Mouse (Mus musculus) kidney, embryonic 15.5 days (tissue): Measurements from ENCODE around the gene Znrf4. TPM values are rescaled to one million over a fixed set of nuclear protein-coding genes. Genes with fewer than 3 reads are reported as not detected.

Experiments used
- ATAC-seq: fragments of 200-750 bp; cut with Nextera tagmentation; replicated peaks from 2 replicates; pipeline ENCODE4 v1.8.0; 2017; ENCODE audit warnings: moderate TSS enrichment; ENCODE audit not compliant: low FRiP score
- H3K27ac ChIP-seq: fragments of 300-500 bp; sonication (generic); 2 replicates; pipeline ENCODE4 v1.5.1; 2015; ENCODE audit warnings: mild to moderate bottlenecking, inconsistent platforms
- H3K27me3 ChIP-seq: fragments of 300-500 bp; sonication (generic); 2 replicates; pipeline ENCODE4 v1.6.1; 2015; ENCODE audit warnings: inconsistent platforms
- H3K36me3 ChIP-seq: fragments of 300-500 bp; sonication (generic); 2 replicates; pipeline ENCODE4 v1.6.1; 2015; ENCODE audit warnings: inconsistent platforms
- H3K4me1 ChIP-seq: fragments of 300-500 bp; sonication (generic); 2 replicates; pipeline ENCODE4 v1.6.1; 2015; ENCODE audit warnings: inconsistent platforms
- H3K4me2 ChIP-seq: fragments of 300-500 bp; sonication (generic); 2 replicates; pipeline ENCODE4 v1.6.1; 2015; ENCODE audit warnings: moderate library complexity, mild to moderate bottlenecking, inconsistent platforms
- H3K4me3 ChIP-seq: fragments of 300-500 bp; sonication (generic); replicated peaks from 2 replicates; pipeline ENCODE4 v1.5.1; 2015; ENCODE audit warnings: mild to moderate bottlenecking, inconsistent platforms
- H3K9ac ChIP-seq: fragments of 300-500 bp; sonication (generic); 2 replicates; pipeline ENCODE4 v1.6.1; 2015; ENCODE audit warnings: mild to moderate bottlenecking, inconsistent platforms
- H3K9me3 ChIP-seq: fragments of 300-500 bp; sonication (generic); replicated peaks from 2 replicates; pipeline ENCODE4 v1.6.1; 2016; ENCODE audit warnings: inconsistent platforms
- WGBS: fragments of 180-500 bp; shearing (Covaris S2); methylation state at CpG from one replicate; pipeline ENCODE4 v1.1.7; 2015; ENCODE audit warnings: mixed read lengths; 5-methylcytosine and 5-hydroxymethylcytosine counted together
- polyA plus RNA-seq: library from polyadenylated mRNA; unstranded; fragments of >200 nt; fragmentation: Nextera tagmentation; extraction: Ambion mirVana; gene quantifications from 2 replicates; pipeline ENCODE4 v1.2.1, GENCODE M21; 2015

Znrf4 gene
- polyA plus RNA-seq, 1 experiment from 2014 or later = not detected

DNA sequence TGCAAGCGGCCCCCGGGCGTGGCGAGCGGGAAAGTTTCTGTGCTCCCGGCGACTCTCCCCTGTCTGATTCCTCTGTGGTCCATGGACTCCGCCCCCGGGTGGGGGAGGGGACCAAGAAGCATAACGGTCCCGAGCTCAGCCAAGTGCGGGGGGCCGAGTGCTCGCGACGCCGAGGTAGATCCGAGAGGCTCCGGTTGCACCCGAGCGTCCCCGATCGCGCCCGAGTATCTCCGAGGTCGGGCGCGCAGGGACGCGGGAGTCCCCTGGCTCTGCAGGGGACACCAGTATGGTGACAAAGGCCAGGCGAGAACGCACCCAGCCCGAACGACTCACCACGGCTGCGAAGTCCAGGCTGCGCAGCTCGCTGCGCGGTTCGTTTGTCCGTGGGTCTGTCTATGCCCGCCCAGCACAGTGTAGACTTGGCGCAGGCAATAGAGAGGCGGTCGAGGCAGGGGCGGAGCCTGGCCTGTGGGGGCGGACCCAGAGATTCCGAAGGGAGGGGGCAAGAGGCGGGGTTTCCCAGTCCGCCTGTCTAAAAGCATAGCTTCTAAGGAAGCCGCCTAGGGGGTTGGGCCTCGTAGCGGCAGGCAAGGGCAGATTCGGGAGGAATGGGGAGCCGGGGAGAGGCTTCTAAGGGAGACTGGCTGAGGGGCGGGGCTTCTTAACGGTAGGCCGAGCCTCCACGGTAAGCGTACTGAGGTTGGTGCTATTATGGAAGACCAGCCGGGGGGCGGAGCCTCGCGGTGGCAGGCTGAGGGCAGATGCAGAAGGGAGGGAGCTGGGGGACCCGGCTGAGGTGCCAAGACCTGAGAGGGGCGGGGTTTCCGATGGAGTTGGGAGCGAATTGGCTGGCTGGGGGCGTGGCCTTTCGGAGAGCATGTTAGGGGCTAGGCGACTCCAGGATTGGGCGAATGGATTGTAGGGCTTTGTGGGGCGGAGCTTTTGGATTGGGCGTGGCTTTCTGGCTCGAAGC, 50.2 kb downstream of the Znrf4 start:
- peak; percentile 94 for ATAC-seq
- peaks cover 79% of the 10 kb centered on the region for H3K4me1 ChIP-seq
- peak overlapping the region; percentile 93 for H3K4me2 ChIP-seq
- WGBS = under 1% methylated on average over 77 of the region's 77 CpGs
- H3K9me3 ChIP-seq = no peaks in the 10 kb centered on the region
- peak overlapping the region; percentile 66 for H3K4me3 ChIP-seq
- H3K27ac ChIP-seq = peak overlapping the region; percentile 98
- no peaks in the 10 kb centered on the region for H3K27me3 ChIP-seq
- H3K9ac ChIP-seq = peak overlapping the region; percentile 83
- peaks cover 12% of the 10 kb centered on the region for H3K36me3 ChIP-seq

Other genes with a start within 250 kb of the Znrf4 start
- 6.0 and 6.2 TPM in 2 replicates for gene Ticam1, start 235.6 kb downstream of the Znrf4 start, polyA plus RNA-seq
- 68.9 and 77.4 TPM in 2 replicates for gene Plin3, start 219.6 kb downstream of the Znrf4 start, polyA plus RNA-seq
- 0.31 TPM in 1 of 2 replicates, not detected in the other for gene Arrdc5, start 212.1 kb downstream of the Znrf4 start, polyA plus RNA-seq
- gene Uhrf1, start 209.1 kb downstream of the Znrf4 start, polyA plus RNA-seq = 162 and 175 TPM in 2 replicates
- 32.3 and 34.3 TPM in 2 replicates for gene Kdm4b, start 186.4 kb downstream of the Znrf4 start, polyA plus RNA-seq
- 81.5 and 95.6 TPM in 2 replicates for gene Ptprs, start 35.9 kb downstream of the Znrf4 start, polyA plus RNA-seq
- 1.2 and 1.4 TPM in 2 replicates for gene Gm20219, start 42.0 kb upstream of the Znrf4 start, polyA plus RNA-seq
- gene Safb2, start 72.2 kb upstream of the Znrf4 start, polyA plus RNA-seq = 89.5 and 92.4 TPM in 2 replicates
- 109 and 125 TPM in 2 replicates for gene Safb, start 72.4 kb upstream of the Znrf4 start, polyA plus RNA-seq
- 239 and 249 TPM in 2 replicates for gene 2410015M20Rik, start 97.3 kb upstream of the Znrf4 start, polyA plus RNA-seq
- 1,888 and 2,013 TPM in 2 replicates for gene Rpl36, start 101.0 kb upstream of the Znrf4 start, polyA plus RNA-seq
- gene Lonp1, start 114.5 kb upstream of the Znrf4 start, polyA plus RNA-seq = 59.7 and 63.8 TPM in 2 replicates
- gene Catsperd, start 115.7 kb upstream of the Znrf4 start, polyA plus RNA-seq = 0.59 and 0.93 TPM in 2 replicates
- 87.9 and 99.2 TPM in 2 replicates for gene Ranbp3, start 160.9 kb upstream of the Znrf4 start, polyA plus RNA-seq
- 470 and 471 TPM in 2 replicates for gene Ndufa11, start 205.3 kb upstream of the Znrf4 start, polyA plus RNA-seq
- gene Vmac, start 205.6 kb upstream of the Znrf4 start, polyA plus RNA-seq = 15.6 and 19.5 TPM in 2 replicates
- gene Nrtn, start 245.1 kb upstream of the Znrf4 start, polyA plus RNA-seq = 6.5 and 7.1 TPM in 2 replicates